Mouse (Mus musculus): ENCODE data around the gene Tbc1d9b.

DNA sequence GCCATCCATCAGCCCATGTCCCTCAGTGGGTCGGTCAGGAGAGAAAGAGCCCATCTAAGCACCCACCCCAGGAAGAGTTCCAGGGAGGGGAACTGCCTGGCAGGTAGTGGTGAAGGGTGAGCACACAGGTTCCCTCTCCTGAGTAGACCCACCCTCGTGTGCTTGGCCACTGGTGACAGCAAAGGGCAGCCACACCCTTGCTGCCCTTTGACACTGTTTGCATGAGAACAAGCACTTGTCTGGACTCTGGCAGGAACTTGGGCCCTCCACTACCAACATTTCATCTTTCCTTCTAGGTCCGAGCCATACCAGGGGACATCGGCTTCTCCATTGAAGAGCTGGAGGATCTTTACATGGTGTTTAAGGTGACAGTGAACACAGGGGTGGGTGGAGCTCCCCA lies 28.2 kb downstream of the Tbc1d9b start:
- no peak for TF ChIP-seq MYOG (IDR thresholded peaks at IDR 0.05; ENCODE audit: control insufficient read depth, extremely low read depth, insufficient read length)
- no peak for TF ChIP-seq CTCF (IDR thresholded peaks at IDR 0.05; ENCODE audit: control insufficient read depth, insufficient read depth, insufficient read length)
- TF ChIP-seq MYOD1 (IDR thresholded peaks at IDR 0.05; ENCODE audit: control insufficient read depth, insufficient read length, low read depth) = no peak
- no peak for TF ChIP-seq CEBPB (IDR thresholded peaks at IDR 0.05; ENCODE audit: low read depth)
- TF ChIP-seq MAX (IDR thresholded peaks at IDR 0.05) = no peak
- TF ChIP-seq USF1 (IDR thresholded peaks at IDR 0.05; ENCODE audit: low read depth) = no peak
